Mouse (Mus musculus) myocyte (in vitro differentiated cells): ENCODE data around the gene Zdhhc11. TPM values are rescaled to one million over a fixed set of nuclear protein-coding genes. Genes with fewer than 3 reads are reported as not detected.
"Not testable (repeated sequence)": the region's sequence is repeated elsewhere in the genome, so short reads cannot be mapped to it uniquely, and the experiment has no call there.

Source experiments
- H3K27me3 ChIP-seq: one replicate; pipeline ENCODE4 v1.6.1; 2011; ENCODE audit not compliant: control insufficient read depth, insufficient read depth, insufficient read length
- H3K36me3 ChIP-seq: one replicate; pipeline ENCODE4 v1.6.1; 2011; ENCODE audit not compliant: control insufficient read depth, insufficient read depth
- H3K4me2 ChIP-seq: one replicate; pipeline ENCODE4 v1.6.1; 2011; ENCODE audit warnings: low read depth, control low read depth
- H3K4me3 ChIP-seq: one replicate; pipeline ENCODE4 v1.5.1; 2011; ENCODE audit warnings: mild to moderate bottlenecking, control low read depth, moderate library complexity
- H3K79me2 ChIP-seq: one replicate; pipeline ENCODE4 v1.6.1; 2011; ENCODE audit not compliant: control insufficient read depth, insufficient read depth
- H3ac ChIP-seq: one replicate; pipeline ENCODE4 v1.6.1; 2011; ENCODE audit not compliant: control insufficient read depth, insufficient read length
- CEBPB ChIP-seq: IDR thresholded peaks from 2 replicates; pipeline ENCODE4 v1.6.1; 2011; ENCODE audit warnings: mild to moderate bottlenecking, moderate library complexity; ENCODE audit not compliant: poor library complexity, insufficient read depth, severe bottlenecking
- E2F4 ChIP-seq: IDR thresholded peaks from one replicate; pipeline ENCODE4 v1.6.1; 2011; ENCODE audit warnings: mild to moderate bottlenecking, control low read depth, moderate library complexity; ENCODE audit not compliant: insufficient read depth
- MAX ChIP-seq: IDR thresholded peaks from one replicate; pipeline ENCODE4 v1.6.1; 2011; ENCODE audit warnings: low read depth, mild to moderate bottlenecking, control low read depth
- MYOD1 ChIP-seq, 3 experiments: IDR thresholded peaks; one replicate each; pipeline ENCODE4 v1.6.1; 2011; ENCODE audit warnings: control low read depth in 2 of 3, low read depth in 2 of 3, mild to moderate bottlenecking in 2 of 3, moderate library complexity in 1 of 3; ENCODE audit not compliant: insufficient read length in 2 of 3, control insufficient read depth in 1 of 3
- MYOG ChIP-seq, 3 experiments: IDR thresholded peaks; one replicate each; pipeline ENCODE4 v1.6.1; 2011; ENCODE audit warnings: control low read depth in 2 of 3, low read depth in 2 of 3, mild to moderate bottlenecking in 2 of 3; ENCODE audit not compliant: insufficient read length in 2 of 3, control insufficient read depth in 1 of 3, insufficient read depth in 1 of 3
- POLR2A ChIP-seq: IDR thresholded peaks from one replicate; pipeline ENCODE4 v1.6.1; 2011; ENCODE audit warnings: low read depth, mild to moderate bottlenecking, control low read depth, moderate library complexity; ENCODE audit not compliant: insufficient read length
- POLR2AphosphoS2 ChIP-seq: IDR thresholded peaks from one replicate; pipeline ENCODE4 v1.6.1; 2011; ENCODE audit warnings: low read depth, control low read depth; ENCODE audit not compliant: insufficient read length
- REST ChIP-seq: IDR thresholded peaks from one replicate; pipeline ENCODE4 v1.6.1; 2011; ENCODE audit warnings: mild to moderate bottlenecking, control low read depth, moderate library complexity; ENCODE audit not compliant: insufficient read depth, insufficient read length
- SRF ChIP-seq: IDR thresholded peaks from one replicate; pipeline ENCODE4 v1.6.1; 2011; ENCODE audit warnings: low read depth; ENCODE audit not compliant: control insufficient read depth, insufficient read length
- TCF12 ChIP-seq: IDR thresholded peaks from one replicate; pipeline ENCODE4 v1.6.1; 2011; ENCODE audit warnings: mild to moderate bottlenecking, control low read depth; ENCODE audit not compliant: poor library complexity, insufficient read depth, severe bottlenecking
- TCF3 ChIP-seq: IDR thresholded peaks from one replicate; pipeline ENCODE4 v1.6.1; 2011; ENCODE audit warnings: low read depth, control low read depth; ENCODE audit not compliant: insufficient read length
- USF1 ChIP-seq: IDR thresholded peaks from one replicate; pipeline ENCODE4 v1.6.1; 2011; ENCODE audit warnings: low read depth, mild to moderate bottlenecking, control low read depth, moderate library complexity
- polyA plus RNA-seq: library from polyadenylated mRNA; unstranded; fragments of >200 nt; fragmentation: generic; extraction: Trizol; gene quantifications from one replicate; pipeline ENCODE4 v1.2.1, GENCODE M21; 2012; ENCODE audit warnings: missing spikeins

The Zdhhc11 gene
- polyA plus RNA-seq, 1 experiment, result not detected

- H3ac ChIP-seq, result no peak overlapping the region
- H3K36me3 ChIP-seq, result no peaks in the 10 kb centered on the region
- H3K4me3 ChIP-seq, result no peak overlapping the region
- peak overlapping the region; percentile 69 for H3K4me2 ChIP-seq
- H3K27me3 ChIP-seq, result peaks cover 13% of the 10 kb centered on the region
- H3K79me2 ChIP-seq, result no peaks in the 10 kb centered on the region
- TF ChIP-seq MAX (no peak), POLR2AphosphoS2 (no peak), POLR2A (no peak), USF1 (peak; percentile 46), E2F4 (no peak)
Observed at GRCm38 (mm10) chr13:74009791-74010614, 46.4 kb downstream of the Zdhhc11 start.

- H3K79me2 ChIP-seq, result no peaks in the 10 kb centered on the region
- TF ChIP-seq TCF3 (no peak), POLR2AphosphoS2 (no peak), MAX (no peak), E2F4 (no peak), CEBPB (no peak), REST (no peak), MYOG (IDR thresholded peaks at IDR 0.05; ENCODE audit: control insufficient read depth in 1 of 3, insufficient read depth in 1 of 3, insufficient read length in 2 of 3, low read depth in 2 of 3) (no peak), MYOD1 (IDR thresholded peaks at IDR 0.05; ENCODE audit: control insufficient read depth in 1 of 3, insufficient read length in 2 of 3, low read depth in 2 of 3) (no peak), POLR2A (no peak)
- H3K4me3 ChIP-seq, result no peak overlapping the region
- H3K4me2 ChIP-seq, result peak overlapping the region; percentile 44
- H3K27me3 ChIP-seq, result peaks cover 13% of the 10 kb centered on the region
- no peaks in the 10 kb centered on the region for H3K36me3 ChIP-seq
- no peak overlapping the region for H3ac ChIP-seq
Observed at GRCm38 (mm10) chr13:74010678-74011077, 47.0 kb downstream of the Zdhhc11 start.

GRCm38 (mm10) chr13:74015908-74016307 lies 52.3 kb downstream of the Zdhhc11 start:
- TF ChIP-seq TCF12 (no peak), E2F4 (no peak), MAX (no peak), POLR2A (no peak), REST (no peak), MYOD1 (IDR thresholded peaks at IDR 0.05; ENCODE audit: control insufficient read depth in 1 of 3, insufficient read length in 2 of 3, low read depth in 2 of 3) (no peak), USF1 (no peak), TCF3 (no peak), SRF (no peak), POLR2AphosphoS2 (no peak)
- no peaks in the 10 kb centered on the region for H3K36me3 ChIP-seq
- no peak overlapping the region for H3K4me3 ChIP-seq
- H3ac ChIP-seq, result no peak overlapping the region
- H3K27me3 ChIP-seq, result peaks cover 28% of the 10 kb centered on the region
- H3K4me2 ChIP-seq, result no peak overlapping the region
- no peaks in the 10 kb centered on the region for H3K79me2 ChIP-seq

GRCm38 (mm10) chr13:74017426-74017825 lies 53.8 kb downstream of the Zdhhc11 start:
- no peak overlapping the region for H3K4me2 ChIP-seq
- TF ChIP-seq MYOG (IDR thresholded peaks at IDR 0.05; ENCODE audit: control insufficient read depth in 1 of 3, insufficient read depth in 1 of 3, insufficient read length in 2 of 3, low read depth in 2 of 3), result no peak
- no peak for TF ChIP-seq E2F4
- no peak for TF ChIP-seq REST
- no peak for TF ChIP-seq POLR2AphosphoS2
- no peak for TF ChIP-seq SRF
- TF ChIP-seq CEBPB, result no peak
- no peak for TF ChIP-seq TCF3
- TF ChIP-seq MYOD1 (IDR thresholded peaks at IDR 0.05; ENCODE audit: control insufficient read depth in 1 of 3, insufficient read length in 2 of 3, low read depth in 2 of 3), result no peak
- no peak for TF ChIP-seq TCF12
- no peak for TF ChIP-seq MAX
- peaks cover 27% of the 10 kb centered on the region for H3K27me3 ChIP-seq

GRCm38 (mm10) chr13:74019006-74019405 lies 55.4 kb downstream of the Zdhhc11 start:
- not testable (repeated sequence) for H3K79me2 ChIP-seq, H3K4me2 ChIP-seq, H3K4me3 ChIP-seq, H3K36me3 ChIP-seq, H3ac ChIP-seq
- peaks cover 34% of the 10 kb centered on the region for H3K27me3 ChIP-seq

More at GRCm38 (mm10) chr13:74017426-74017825, 53.8 kb downstream of the Zdhhc11 start:
- Histone ChIP-seq H3K4me3 (no peak overlapping the region), H3K36me3 (no peaks in the 10 kb centered on the region), H3ac (no peak overlapping the region), H3K79me2 (no peaks in the 10 kb centered on the region)
